ENCODE assay signal across 30 mouse cellular contexts in the genomic region with DNA sequence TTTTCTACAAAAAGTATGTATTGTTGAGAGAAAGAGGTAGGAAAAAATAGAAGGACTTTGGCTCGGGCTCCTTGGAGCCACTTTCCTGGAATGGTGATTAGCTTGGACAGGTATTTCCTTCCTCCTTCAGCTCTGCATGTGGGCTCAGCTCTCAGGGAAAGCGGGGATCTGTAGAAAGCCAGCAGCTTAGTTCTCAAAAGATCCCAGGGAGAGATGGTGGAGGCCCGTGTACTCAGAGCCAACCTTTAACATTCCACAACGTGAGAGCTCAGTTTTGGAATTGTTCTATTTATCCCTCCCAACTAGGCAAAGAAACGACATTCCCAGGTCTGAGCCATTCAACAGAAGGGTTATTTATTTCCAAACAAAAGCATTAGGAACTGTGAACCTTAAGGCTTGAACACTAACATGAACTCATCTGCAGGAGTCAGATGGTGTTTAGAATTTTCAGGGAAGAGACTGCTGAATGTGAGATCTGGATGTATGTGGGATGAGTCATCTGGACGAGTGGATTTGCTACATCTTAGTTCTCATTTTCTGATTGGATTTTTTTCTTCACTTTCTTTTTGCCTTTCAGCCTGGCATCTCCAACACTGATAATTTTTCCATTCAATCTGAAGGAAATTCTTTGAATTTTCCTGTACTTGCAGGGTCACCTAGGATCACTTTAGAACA.
DNase-seq lines count a peak whose midpoint lies in the region; ATAC-seq and TF ChIP-seq lines count a peak whose summit lies in the region.
"Had no signal": no experiment of that assay in that cellular context is flagged by ENCODE, and none has a peak within 500 bp of the region (broad histone marks: within the 10 kb centered on the region; RNA-seq: fewer than 3 reads in every experiment).

No protein-coding gene starts in this region.

- H3K4me2 ChIP-seq in embryonic facial prominence, embryonic 14.5 days (ENCODE audit: low read depth, low read length) = no peak overlapping the region
- H3K4me2 ChIP-seq in stomach, embryonic 16.5 days (ENCODE audit: low read depth, low read length) = no peak overlapping the region
- H3K4me2 ChIP-seq: embryonic facial prominence, embryonic 13.5 days; heart, embryonic 13.5 days; hindbrain, embryonic 14.5 days; limb, embryonic 12.5 days; liver, embryonic 13.5 days; midbrain, embryonic 15.5 days had no signal

- no peak overlapping the region for H3K4me3 ChIP-seq in embryonic facial prominence, embryonic 14.5 days (ENCODE audit: low read depth, low read length)
- no peak overlapping the region for H3K4me3 ChIP-seq in embryonic facial prominence, embryonic 10.5 days
- H3K4me3 ChIP-seq in kidney, adult 2 months (ENCODE audit: insufficient read depth, low read depth, low read length) = no peak overlapping the region
- H3K4me3 ChIP-seq in stomach, embryonic 16.5 days (replicated peaks; ENCODE audit: low read length) = no peak overlapping the region
- H3K4me3 ChIP-seq: embryonic facial prominence, embryonic 13.5 days; heart, embryonic 13.5 days; limb, embryonic 12.5 days; liver, embryonic 13.5 days; midbrain, embryonic 10.5 days; midbrain, embryonic 15.5 days had no signal

- 0 out of 2 replicates have a peak overlapping the region, but pooled peaks have one; percentile 16 for H3K27ac ChIP-seq in embryonic facial prominence, embryonic 14.5 days (replicated peaks; ENCODE audit: low read depth, low read length)
- no peak overlapping the region for H3K27ac ChIP-seq in embryonic facial prominence, embryonic 10.5 days (replicated peaks)
- H3K27ac ChIP-seq in kidney, adult 2 months (ENCODE audit: insufficient read depth, low read depth, low read length) = no peak overlapping the region
- H3K27ac ChIP-seq in stomach, embryonic 16.5 days (ENCODE audit: low read length) = peak overlapping the region; percentile 14; the same call in 1 of the 2 replicates
- H3K27ac ChIP-seq: embryonic facial prominence, embryonic 13.5 days; heart, embryonic 13.5 days; hindbrain, embryonic 14.5 days; limb, embryonic 12.5 days; liver, embryonic 13.5 days; midbrain, embryonic 10.5 days; midbrain, embryonic 15.5 days had no signal

- DNase-seq in embryonic facial prominence, embryonic 14.5 days (ENCODE audit: low spot score) = peak; percentile 51
- no peak for DNase-seq in embryonic facial prominence, embryonic 10.5 days (ENCODE audit: low spot score)
- DNase-seq in kidney, postnatal 14 days = peak; percentile 4
- no peak for DNase-seq in kidney, adult 2 months
- DNase-seq in brain, adult 2 months (ENCODE audit: low read depth, low spot score) = peak; percentile 56
- DNase-seq in liver = no peak
- no peak for DNase-seq in kidney, adult 9 months
- DNase-seq: adrenal gland, postnatal 10 days; cerebellum, adult 11-12 months; cerebellum, adult 9-11 months; embryo, embryonic 11 days; gastrocnemius, postnatal 10 days; heart, postnatal 10 days; kidney, adult 18-20 months; kidney, postnatal 10 days; liver, embryonic 13.5 days; lung, adult 18-20 months; lung, postnatal 10 days; right cerebral cortex, postnatal 25 days; thymus, postnatal 4 days had no signal

- no peak for ATAC-seq in embryonic facial prominence, embryonic 14.5 days (ENCODE audit: low read depth)
- peak; percentile 40; the same call in 1 of the 2 replicates for ATAC-seq in stomach, embryonic 16.5 days (ENCODE audit: insufficient read depth, low FRiP score)
- ATAC-seq: forebrain, embryonic 14.5 days; midbrain, embryonic 15.5 days; Patski had no signal

- no peaks in the 10 kb centered on the region for H3K9me3 ChIP-seq in embryonic facial prominence, embryonic 14.5 days (ENCODE audit: control insufficient read depth, low read length)
- H3K9me3 ChIP-seq in embryonic facial prominence, embryonic 10.5 days = no peaks in the 10 kb centered on the region
- 0 out of 2 replicates have a peak, but pooled peaks cover 6% of the 10 kb centered on the region for H3K9me3 ChIP-seq in stomach, embryonic 16.5 days (replicated peaks; ENCODE audit: control insufficient read depth, low read length)
- H3K9me3 ChIP-seq: embryonic facial prominence, embryonic 13.5 days; G1E; liver, embryonic 13.5 days; midbrain, embryonic 10.5 days; midbrain, embryonic 15.5 days had no signal

- no peaks in the 10 kb centered on the region for H3K4me1 ChIP-seq in embryonic facial prominence, embryonic 14.5 days (ENCODE audit: control insufficient read depth, insufficient read depth, low read length)
- no peaks in the 10 kb centered on the region for H3K4me1 ChIP-seq in embryonic facial prominence, embryonic 10.5 days
- no peaks in the 10 kb centered on the region for H3K4me1 ChIP-seq in kidney, adult 2 months (ENCODE audit: control insufficient read depth, insufficient read depth, low read length)
- H3K4me1 ChIP-seq in stomach, embryonic 16.5 days (ENCODE audit: control insufficient read depth, insufficient read depth, low read length) = no peaks in the 10 kb centered on the region
- H3K4me1 ChIP-seq: embryonic facial prominence, embryonic 13.5 days; limb, embryonic 12.5 days; liver, embryonic 13.5 days; midbrain, embryonic 10.5 days; midbrain, embryonic 15.5 days had no signal

- no peak for TF ChIP-seq POLR2A in kidney, adult 2 months (IDR thresholded peaks at IDR 0.05; ENCODE audit: low read depth, low read length)

- H3K36me3 ChIP-seq in embryonic facial prominence, embryonic 14.5 days (ENCODE audit: control insufficient read depth, insufficient read depth, low read length) = no peaks in the 10 kb centered on the region
- H3K36me3 ChIP-seq in embryonic facial prominence, embryonic 10.5 days (replicated peaks) = no peaks in the 10 kb centered on the region
- no peaks in the 10 kb centered on the region for H3K36me3 ChIP-seq in kidney, adult 2 months (ENCODE audit: control insufficient read depth, insufficient read depth, low read length)
- H3K36me3 ChIP-seq in stomach, embryonic 16.5 days (ENCODE audit: control insufficient read depth, insufficient read depth, low read length) = no peaks in the 10 kb centered on the region
- H3K36me3 ChIP-seq: embryonic facial prominence, embryonic 13.5 days; G1E; heart, embryonic 13.5 days; limb, embryonic 12.5 days; liver, embryonic 13.5 days; midbrain, embryonic 10.5 days; midbrain, embryonic 15.5 days had no signal

- TF ChIP-seq CTCF in kidney, adult 2 months (conservative IDR thresholded peaks at IDR 0.05; ENCODE audit: insufficient read depth, insufficient read length, low read depth, low read length) = no peak

- H3K9ac ChIP-seq in embryonic facial prominence, embryonic 14.5 days (ENCODE audit: low read depth, low read length) = no peak overlapping the region
- H3K9ac ChIP-seq in stomach, embryonic 16.5 days (ENCODE audit: low read length) = no peak overlapping the region
- H3K9ac ChIP-seq: embryonic facial prominence, embryonic 13.5 days; heart, embryonic 13.5 days; hindbrain, embryonic 14.5 days; limb, embryonic 12.5 days; liver, embryonic 13.5 days; midbrain, embryonic 15.5 days had no signal

- H3K27me3 ChIP-seq in embryonic facial prominence, embryonic 14.5 days (replicated peaks; ENCODE audit: control insufficient read depth, insufficient read depth, low read length) = no peaks in the 10 kb centered on the region
- H3K27me3 ChIP-seq in embryonic facial prominence, embryonic 10.5 days (replicated peaks; ENCODE audit: low read depth, poor library complexity, severe bottlenecking) = no peaks in the 10 kb centered on the region
- H3K27me3 ChIP-seq in kidney, adult 2 months (replicated peaks; ENCODE audit: control insufficient read depth, insufficient read depth, low read length) = no peaks in the 10 kb centered on the region
- H3K27me3 ChIP-seq in stomach, embryonic 16.5 days (ENCODE audit: control insufficient read depth, insufficient read depth, low read length) = no peaks in the 10 kb centered on the region
- H3K27me3 ChIP-seq: embryonic facial prominence, embryonic 13.5 days; heart, embryonic 13.5 days; limb, embryonic 12.5 days; liver, embryonic 13.5 days; midbrain, embryonic 15.5 days; Patski had no signal

- 34% methylated on average over 6 of the region's 6 CpGs for WGBS in embryonic facial prominence, embryonic 14.5 days
- 46% methylated on average over 6 of the region's 6 CpGs for WGBS in embryonic facial prominence, embryonic 10.5 days
- WGBS in kidney, adult 2 months = 49% methylated on average over 6 of the region's 6 CpGs
- WGBS in stomach, embryonic 16.5 days = 35% methylated on average over 6 of the region's 6 CpGs

Comparison
In these comparisons a context has a peak if more than half of its experiments do, and no peak if none do; other contexts are left out.
1. DNase-seq: peak in embryonic facial prominence, embryonic 14.5 days (single experiment), kidney, postnatal 14 days (single experiment) and brain, adult 2 months (single experiment); none in embryonic facial prominence, embryonic 10.5 days (single experiment), kidney, adult 2 months (single experiment), liver (single experiment) and kidney, adult 9 months (single experiment).
2. H3K27ac ChIP-seq: peak in embryonic facial prominence, embryonic 14.5 days (single experiment) and stomach, embryonic 16.5 days (single experiment); none in embryonic facial prominence, embryonic 10.5 days (single experiment) and kidney, adult 2 months (single experiment).